Mouse (Mus musculus) mouse trophoblast stem cell (cell line): ENCODE results near the gene Prr15l.

Source experiments
- in situ Hi-C, 2 experiments: fragments of 300-500 bp; cut with MseI, MboI; formaldehyde crosslinking; loops; 2 replicates in 1 of 2; 3 replicates in 1 of 2; pipeline ENCODE4 v1.15.1; 2025

Prr15l gene

DNA sequence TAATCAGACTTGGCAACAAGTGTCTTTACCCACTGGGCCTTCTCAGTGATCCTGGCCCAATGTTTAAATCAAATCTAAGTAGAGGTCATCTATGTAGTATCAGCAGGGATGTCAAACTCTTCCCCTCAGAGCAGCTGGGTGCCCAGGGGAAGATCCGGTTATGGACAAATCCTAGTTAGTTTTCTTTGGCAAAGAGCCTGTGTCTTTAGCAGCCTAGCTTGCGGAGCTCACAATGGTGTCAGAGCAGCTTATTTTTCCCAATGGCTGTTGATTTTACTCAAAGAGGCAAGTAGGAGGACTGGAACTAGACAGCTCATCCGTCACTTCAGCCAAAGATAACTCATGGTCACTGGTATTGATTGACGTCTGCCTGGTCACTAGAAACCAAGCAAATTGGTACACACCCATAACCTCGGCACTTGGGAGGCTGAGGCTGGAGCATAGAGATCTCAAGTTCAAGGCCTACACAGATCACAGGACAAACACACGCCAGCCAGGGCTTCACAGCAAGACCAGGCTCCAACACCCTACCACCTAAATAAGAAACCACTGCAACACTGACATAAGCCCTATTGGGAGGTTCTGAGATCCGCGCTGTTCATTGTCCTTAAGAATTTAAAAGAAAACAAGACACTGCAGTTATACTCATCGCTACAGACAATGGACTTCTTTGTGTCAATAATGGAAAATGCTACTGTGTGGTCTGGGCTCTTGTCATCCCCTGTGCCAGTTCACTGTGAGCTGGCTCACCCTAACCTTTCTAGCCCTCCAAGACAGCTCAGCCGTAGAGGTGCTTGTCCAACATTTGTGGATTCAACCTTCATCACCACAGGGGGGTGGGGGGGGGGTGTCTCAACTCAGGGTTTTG lies 47.8 kb downstream of the Prr15l start:
- in situ Hi-C loops, result no loop called here

DNA sequence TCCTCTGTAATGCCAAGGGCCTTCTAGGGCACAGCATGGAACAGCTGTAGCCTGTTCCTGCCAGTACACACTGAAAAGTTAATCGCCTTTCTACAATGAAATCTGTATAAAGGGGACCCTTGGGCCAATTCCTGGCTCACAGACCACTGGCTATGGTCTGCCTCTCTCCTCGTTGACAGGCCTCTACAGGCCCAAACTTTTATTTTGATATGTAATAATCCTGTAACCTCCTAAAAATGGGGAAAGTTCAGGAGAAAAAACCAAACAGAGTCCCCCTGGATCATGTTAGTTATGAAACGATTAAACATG lies 48.4 kb downstream of the Prr15l start:
- in situ Hi-C loops, result no loop called here

DNA sequence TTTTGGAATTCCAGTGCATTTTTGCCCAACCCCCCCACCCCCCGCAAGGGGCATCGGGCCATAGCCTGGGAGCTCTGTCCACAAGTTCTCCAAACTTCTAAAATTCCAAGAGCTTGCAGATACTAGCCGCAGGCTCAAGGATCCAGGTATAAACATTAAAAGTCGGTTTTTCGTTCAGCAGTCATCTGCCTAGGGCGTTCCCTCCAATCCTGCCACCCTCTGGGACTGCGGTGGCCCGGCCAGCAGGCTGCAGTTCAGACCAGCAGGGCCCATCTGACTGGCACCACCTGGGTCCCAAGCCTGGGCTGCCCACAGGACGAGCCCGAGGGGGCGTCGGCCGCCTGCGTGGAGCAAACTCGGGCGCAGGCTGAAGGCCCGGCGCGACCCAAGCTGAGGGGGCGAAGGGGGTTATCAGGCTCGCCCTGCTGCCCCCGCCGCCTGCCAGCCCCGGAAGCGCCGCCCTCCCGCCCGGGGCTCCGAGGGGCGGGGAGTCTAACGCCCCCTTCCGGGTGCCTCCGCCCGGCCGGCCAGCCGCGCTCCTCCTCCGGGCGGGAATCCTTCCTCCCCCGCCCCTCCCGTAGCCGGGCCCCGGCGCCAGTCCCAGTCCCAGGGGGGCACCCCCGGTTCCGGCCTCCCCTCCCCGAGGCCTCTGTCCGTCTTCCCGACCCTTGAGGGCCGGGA lies 49.1 kb downstream of the Prr15l start:
- in situ Hi-C loops, result no loop called here

DNA sequence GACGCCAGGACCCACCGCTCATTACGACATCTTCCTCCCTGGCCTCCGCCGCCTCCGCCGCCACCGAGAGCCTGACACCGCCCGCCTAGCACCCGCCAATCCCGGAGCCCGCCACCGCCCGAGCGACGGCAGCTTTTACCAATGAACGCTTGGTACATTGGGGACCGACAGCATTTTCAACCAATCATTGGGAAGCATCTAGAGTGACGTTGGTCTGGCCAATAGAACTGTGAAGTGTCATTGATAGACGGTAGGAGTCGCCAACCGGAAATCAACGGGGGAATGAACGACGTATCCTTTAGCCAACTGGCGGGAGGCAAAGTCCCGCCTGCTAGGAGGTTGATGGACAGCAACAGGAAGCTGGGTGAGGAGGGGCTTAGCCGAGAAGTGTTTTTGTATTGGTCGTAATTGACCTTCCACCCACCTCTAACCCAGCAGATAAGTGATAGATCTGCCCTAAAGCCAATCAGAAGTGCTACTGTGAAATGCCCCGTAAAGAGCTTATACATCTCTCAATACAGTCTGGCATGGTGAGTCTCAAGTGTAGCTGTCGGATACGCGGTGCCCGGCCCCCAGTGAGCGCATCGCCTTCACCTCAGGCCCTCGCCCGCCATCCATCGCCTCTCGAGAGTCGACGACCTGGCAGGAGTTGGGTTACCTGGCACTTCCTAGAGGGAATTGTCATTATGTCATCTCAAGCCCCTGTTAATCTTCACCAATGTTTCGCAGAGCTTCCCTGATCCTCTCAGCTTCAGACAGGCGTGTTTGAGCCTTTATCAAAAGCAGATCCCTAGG lies 49.9 kb downstream of the Prr15l start:
- in situ Hi-C loops, result no loop called here

DNA sequence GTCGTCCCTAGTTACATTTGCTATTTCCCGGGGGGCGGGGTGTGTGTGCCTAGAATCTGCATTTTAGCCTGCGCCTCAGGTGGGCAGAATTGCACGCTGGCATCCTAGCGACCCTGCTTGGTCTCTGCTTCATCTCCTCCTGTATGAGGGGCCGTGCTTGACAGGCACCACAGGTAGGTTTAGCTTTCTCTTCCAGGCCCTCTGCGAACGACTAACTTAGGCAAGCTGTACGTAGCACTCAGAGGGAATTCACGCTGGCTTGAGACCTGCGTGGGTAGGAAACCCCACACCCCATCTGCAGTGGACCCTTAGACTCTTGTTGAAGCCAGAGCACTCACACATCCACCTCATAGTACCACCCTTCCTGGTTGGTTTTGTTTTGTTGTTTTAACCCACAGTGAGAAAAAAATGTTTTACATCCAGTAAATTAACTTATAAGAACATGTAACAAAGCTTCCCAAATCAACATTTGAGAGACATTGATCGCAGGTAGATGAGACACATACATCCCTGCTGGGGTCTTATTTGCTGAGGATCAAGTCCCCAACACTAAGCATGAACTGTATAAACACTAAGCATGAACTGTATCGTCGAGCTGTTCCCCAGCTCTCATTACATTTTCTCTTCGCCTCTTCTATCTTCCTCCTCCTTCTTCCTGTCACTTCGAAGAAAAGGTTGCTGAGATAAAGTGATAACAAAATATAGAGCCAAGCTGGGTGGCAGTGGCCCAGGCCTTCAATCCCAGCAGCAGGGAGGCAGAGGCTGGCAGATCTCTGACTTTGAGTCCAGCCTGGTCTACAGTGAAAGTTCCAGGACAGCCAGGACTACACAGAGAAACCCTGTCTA lies 50.7 kb downstream of the Prr15l start:
- in situ Hi-C loops, result no loop called here

DNA sequence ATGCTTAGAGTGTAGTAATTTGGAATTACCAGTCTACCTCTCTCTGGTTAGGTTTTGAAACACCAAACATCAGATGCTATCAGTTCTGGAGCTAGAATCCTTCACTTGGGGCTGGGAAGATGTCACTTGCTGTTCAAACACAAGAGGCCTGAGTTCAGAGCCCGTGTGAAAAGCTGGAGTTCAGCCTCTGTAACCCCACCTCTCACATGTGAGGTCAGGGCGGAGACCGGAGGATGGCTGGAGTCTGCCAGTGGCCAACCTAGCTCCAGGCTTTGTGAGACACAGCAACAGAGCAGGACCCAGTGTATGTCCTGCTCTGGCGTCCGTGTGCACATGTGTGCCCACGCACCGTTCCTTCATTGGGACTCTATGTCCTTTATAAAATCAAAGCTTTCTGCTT lies 51.4 kb downstream of the Prr15l start:
- in situ Hi-C loops, result no loop called here

DNA sequence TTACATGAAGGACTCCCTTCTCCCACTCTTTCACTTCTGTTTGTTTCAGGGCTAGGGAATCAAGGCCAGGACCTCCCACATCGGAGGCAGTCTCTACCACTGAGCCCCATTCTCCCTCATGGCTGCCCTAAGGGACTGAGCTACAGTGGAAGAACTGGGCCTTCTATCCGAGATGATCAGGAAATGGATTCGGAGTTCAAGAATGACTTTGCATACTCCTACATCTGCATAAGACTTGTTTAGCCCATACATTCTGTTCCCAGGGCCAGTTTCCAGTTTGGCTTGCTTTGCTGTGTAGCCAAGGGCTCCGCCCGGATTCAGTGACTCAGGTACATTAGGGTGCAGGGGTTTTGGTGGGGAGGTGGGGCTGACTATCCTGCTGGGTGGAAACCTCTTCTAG lies 52.1 kb downstream of the Prr15l start:
- in situ Hi-C loops, result loop anchor here in 1 of 2 experiments (5.0 kb wide), 1 partner anchor 47 kb away; the partner anchor contains the start of gene Scrn2

DNA sequence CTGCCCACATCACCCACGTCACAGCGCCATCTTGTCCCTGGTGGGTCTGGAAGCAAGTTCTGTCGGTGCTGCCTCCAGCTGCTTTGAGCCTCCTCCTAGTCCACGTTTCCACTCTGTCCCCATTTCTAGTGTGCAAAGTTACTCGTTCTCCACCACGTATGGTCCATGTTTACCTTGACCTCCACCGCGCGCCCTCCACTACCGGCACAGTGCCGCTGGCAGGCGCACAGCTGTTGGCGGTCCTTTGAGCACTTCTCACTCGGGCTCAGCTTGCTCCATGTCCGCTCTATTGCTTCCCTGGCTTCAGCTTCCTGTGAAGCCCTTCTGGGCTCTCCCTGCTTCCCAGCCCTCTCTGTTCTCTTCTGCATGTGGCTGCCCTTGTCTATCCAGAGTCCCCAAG lies 53.6 kb downstream of the Prr15l start:
- in situ Hi-C loops, result loop anchor here in 1 of 2 experiments (5.0 kb wide), 1 partner anchor 46 kb away; the partner anchor contains the start of gene Scrn2

DNA sequence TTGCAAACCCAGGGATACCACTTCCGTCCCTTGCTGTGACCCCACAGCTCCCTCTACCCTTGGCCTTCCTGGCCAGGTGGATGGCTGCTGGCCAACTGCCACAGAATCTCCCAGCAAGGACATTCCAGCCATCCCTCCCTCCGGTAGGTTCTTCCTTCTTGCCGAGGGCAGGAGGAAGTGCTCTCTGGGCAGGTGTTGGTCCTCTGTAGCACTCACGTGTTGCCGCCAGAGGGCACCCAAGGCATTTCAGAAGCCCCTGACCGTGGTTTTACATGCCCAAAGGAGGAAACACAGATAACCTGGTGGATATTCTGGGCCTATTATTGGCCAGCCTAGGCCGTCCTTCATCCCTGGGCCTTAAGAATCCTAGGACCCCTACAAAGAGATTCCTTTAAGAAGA lies 54.5 kb downstream of the Prr15l start:
- in situ Hi-C loops, result loop anchor here in 1 of 2 experiments (5.0 kb wide), 1 partner anchor 45 kb away; the partner anchor contains the start of gene Scrn2

DNA sequence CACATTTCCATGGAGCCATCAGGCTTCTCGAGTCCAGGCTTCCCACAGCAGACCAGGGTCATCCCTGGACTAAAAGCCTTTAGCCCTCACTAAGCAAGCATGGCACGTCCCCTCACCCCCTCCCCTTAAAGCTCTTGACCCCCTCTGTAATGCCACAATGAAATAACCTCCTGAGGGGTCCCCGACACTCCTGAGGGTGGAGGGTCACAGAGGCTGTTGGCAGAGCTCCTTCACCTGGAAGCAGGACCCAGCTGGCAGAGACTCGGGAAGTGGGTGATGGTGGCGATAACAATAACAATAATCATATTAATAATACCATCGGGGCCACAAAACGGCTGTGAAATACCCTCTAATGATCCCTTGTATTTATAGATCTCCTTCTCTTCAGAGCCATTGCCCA lies 55.0 kb downstream of the Prr15l start, which contains the start of gene Sp2:
Gene Sp2 (minus strand): TSS at position 101 of the 400 bp plus-strand sequence.
- in situ Hi-C loops, result loop anchor here in 1 of 2 experiments (5.0 kb wide), 1 partner anchor 44 kb away; the partner anchor contains the start of gene Scrn2

DNA sequence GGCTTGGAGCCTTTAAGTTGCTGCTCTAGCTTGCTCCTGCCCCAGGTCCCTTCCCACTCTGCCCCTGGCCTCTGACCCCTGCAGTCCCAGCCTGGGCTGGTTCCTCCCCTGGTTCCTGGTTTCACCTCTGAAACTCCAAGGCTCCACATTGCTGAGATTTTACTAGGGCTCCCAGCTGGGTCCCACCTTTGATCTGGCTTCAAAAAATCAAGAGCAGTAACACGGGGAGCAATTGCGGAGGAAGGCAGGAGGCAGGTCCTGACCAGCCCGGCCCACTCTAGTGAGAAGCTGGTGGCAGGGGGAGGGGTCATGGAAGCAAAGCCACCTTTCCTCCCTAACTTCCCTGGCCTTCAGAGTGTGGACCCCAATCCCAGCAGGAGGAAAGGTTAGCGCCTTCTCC lies 57.0 kb downstream of the Prr15l start:
- in situ Hi-C loops, result loop anchor here (5.0 kb wide), 1 partner anchor 42 kb away; the partner anchor contains the start of gene Scrn2 (in 2 of the 2)

DNA sequence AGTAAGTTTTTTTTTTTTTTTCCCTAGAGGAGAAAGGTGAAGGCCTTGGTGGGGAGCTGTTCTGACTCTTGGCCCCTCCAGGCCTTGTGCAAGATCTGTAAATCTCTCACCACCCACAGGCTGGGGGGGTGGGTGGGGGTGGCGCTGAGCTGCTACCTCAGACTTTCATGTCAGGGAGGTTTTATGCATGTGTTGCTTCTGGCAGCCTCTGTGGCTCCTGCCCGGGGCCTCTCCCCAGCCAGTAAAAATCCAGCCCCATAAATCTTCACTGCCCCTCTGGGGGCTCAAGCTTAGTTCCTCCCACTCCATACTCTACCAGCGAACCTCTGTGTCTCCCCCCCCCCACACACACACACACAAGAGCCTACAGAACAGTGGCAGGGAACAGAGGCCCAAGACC lies 58.6 kb downstream of the Prr15l start:
- in situ Hi-C loops, result loop anchor here in 1 of 2 experiments (5.0 kb wide), 1 partner anchor 41 kb away; the partner anchor contains the start of gene Scrn2
